Mouse (Mus musculus) heart, embryonic 12.5 days (tissue): ENCODE measurements at regions not wholly inside any gene's neighbourhood (a gene's known extent, or its start where the extent isn't known, plus 50 kb on each side); places are given as distances from the start of the nearest gene placed in this dataset.

Experiments
- ATAC-seq: fragments of 200-750 bp; cut with Nextera tagmentation; 2 replicates; pipeline ENCODE4 v1.8.0; 2017; ENCODE audit warnings: moderate TSS enrichment, moderate library complexity; ENCODE audit not compliant: insufficient number of reproducible peaks, low FRiP score
- H3K27ac ChIP-seq: fragments of 300-500 bp; sonication (generic); 2 replicates; pipeline ENCODE4 v1.5.1; 2016; ENCODE audit warnings: mild to moderate bottlenecking, moderate library complexity; ENCODE audit not compliant: poor library complexity, severe bottlenecking
- H3K27me3 ChIP-seq: fragments of 300-500 bp; sonication (generic); replicated peaks from 2 replicates; pipeline ENCODE4 v1.6.1; 2016; ENCODE audit warnings: mild to moderate bottlenecking, moderate library complexity
- H3K36me3 ChIP-seq: fragments of 300-500 bp; sonication (generic); 2 replicates; pipeline ENCODE4 v1.6.1; 2016; ENCODE audit warnings: mild to moderate bottlenecking, moderate library complexity
- H3K4me1 ChIP-seq: fragments of 300-500 bp; sonication (generic); replicated peaks from 2 replicates; pipeline ENCODE4 v1.6.1; 2016; ENCODE audit warnings: mild to moderate bottlenecking
- H3K4me2 ChIP-seq: fragments of 300-500 bp; sonication (generic); 2 replicates; pipeline ENCODE4 v1.6.1; 2016; ENCODE audit warnings: mild to moderate bottlenecking, moderate library complexity
- H3K4me3 ChIP-seq: fragments of 300-500 bp; sonication (generic); 2 replicates; pipeline ENCODE4 v1.5.1; 2016; ENCODE audit warnings: mild to moderate bottlenecking
- H3K9ac ChIP-seq: fragments of 300-500 bp; sonication (generic); 2 replicates; pipeline ENCODE4 v1.6.1; 2016; ENCODE audit warnings: mild to moderate bottlenecking, moderate library complexity
- H3K9me3 ChIP-seq: fragments of 300-500 bp; sonication (generic); replicated peaks from 2 replicates; pipeline ENCODE4 v1.6.1; 2016; ENCODE audit warnings: mild to moderate bottlenecking, moderate library complexity
- WGBS: fragments of 180-500 bp; shearing (Covaris S2); methylation state at CpG from one replicate; pipeline ENCODE4 v1.1.7; 2016; 5-methylcytosine and 5-hydroxymethylcytosine counted together

- WGBS = 75% methylated on average over 2 of the region's 2 CpGs
- Histone ChIP-seq H3K9ac (no peak overlapping the region), H3K9me3 (no peaks in the 10 kb centered on the region), H3K4me1 (no peaks in the 10 kb centered on the region), H3K4me3 (no peak overlapping the region), H3K27me3 (no peaks in the 10 kb centered on the region), H3K4me2 (no peak overlapping the region), H3K27ac (no peak overlapping the region), H3K36me3 (no peaks in the 10 kb centered on the region)
- no peak for ATAC-seq
Observed at GRCm38 (mm10) chr14:74392419-74392818, 248.2 kb upstream of the Htr2a start.

DNA sequence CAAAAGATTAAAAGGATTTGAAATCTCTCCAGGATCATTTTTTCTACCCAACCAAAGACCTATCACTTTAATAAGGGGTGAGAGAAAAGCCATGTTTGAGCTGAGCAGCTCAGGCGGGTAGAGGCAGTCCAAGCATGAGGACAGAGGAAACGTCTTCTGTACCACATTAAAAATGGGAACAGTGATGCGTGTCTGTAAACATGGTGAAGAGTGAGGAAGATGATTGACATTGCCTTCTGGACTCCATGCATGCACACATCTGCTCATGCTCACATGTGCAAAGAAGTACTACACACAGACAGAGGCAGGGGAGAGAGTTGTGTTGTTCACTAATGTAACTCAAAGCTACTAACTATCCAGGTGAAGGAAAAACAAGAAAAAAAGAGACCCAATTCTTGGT, 243.4 kb upstream of the Htr2a start:
- Histone ChIP-seq H3K36me3 (no peaks in the 10 kb centered on the region), H3K27me3 (no peaks in the 10 kb centered on the region), H3K27ac (no peak overlapping the region), H3K4me3 (no peak overlapping the region), H3K4me2 (no peak overlapping the region), H3K9me3 (no peaks in the 10 kb centered on the region), H3K4me1 (no peaks in the 10 kb centered on the region), H3K9ac (no peak overlapping the region)
- WGBS = 72% methylated on average over 3 of the region's 3 CpGs
- no peak for ATAC-seq

GRCm38 (mm10) chr14:74409441-74409840, 231.2 kb upstream of the Htr2a start:
- 50% methylated on average over 1 of the region's 1 CpGs for WGBS
- H3K4me1 ChIP-seq = no peaks in the 10 kb centered on the region

GRCm38 (mm10) chr14:74428226-74428625, 212.4 kb upstream of the Htr2a start:
- Histone ChIP-seq H3K4me3 (no peak overlapping the region), H3K4me2 (no peak overlapping the region), H3K9me3 (no peaks in the 10 kb centered on the region), H3K9ac (no peak overlapping the region), H3K36me3 (no peaks in the 10 kb centered on the region), H3K27me3 (no peaks in the 10 kb centered on the region), H3K4me1 (no peaks in the 10 kb centered on the region), H3K27ac (no peak overlapping the region)
- 78% methylated on average over 3 of the region's 3 CpGs for WGBS
- ATAC-seq = no peak

More at GRCm38 (mm10) chr14:74409441-74409840, 231.2 kb upstream of the Htr2a start:
- Histone ChIP-seq H3K36me3 (no peaks in the 10 kb centered on the region), H3K27me3 (no peaks in the 10 kb centered on the region), H3K27ac (no peak overlapping the region), H3K4me3 (no peak overlapping the region), H3K4me2 (no peak overlapping the region), H3K9ac (no peak overlapping the region), H3K9me3 (no peaks in the 10 kb centered on the region)
- no peak for ATAC-seq

DNA sequence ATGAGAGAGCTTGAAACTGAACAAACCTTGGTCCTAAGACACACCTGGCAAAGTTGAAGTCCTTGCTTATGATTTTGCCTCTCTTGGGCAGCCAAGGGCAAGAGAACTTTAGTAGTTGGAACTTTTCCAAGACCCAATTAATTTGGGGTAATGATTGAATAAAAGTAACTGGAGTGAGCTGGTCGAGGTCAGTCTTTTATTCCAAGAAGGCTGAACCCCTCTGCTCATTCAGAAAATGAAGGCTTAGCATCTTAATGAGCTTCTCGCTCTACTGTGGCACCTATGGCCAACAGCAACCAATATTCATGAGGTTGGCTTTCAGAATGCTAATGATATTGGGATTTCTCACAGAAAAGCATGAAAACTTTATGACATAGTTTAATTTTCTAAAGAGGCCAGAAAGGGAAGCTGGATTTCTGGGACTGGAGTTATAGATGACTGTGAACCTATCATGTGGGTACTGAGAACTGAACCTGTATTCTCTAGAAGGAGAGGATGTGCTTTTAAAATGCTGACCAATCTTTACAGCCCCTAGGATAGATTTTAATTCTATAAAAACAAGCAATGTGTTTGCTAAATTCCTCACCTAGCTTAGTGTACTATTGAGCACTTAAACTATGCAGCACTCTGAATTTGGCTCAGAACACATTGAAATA, 176.5 kb upstream of the Htr2a start:
- 63% methylated on average over 2 of the region's 2 CpGs for WGBS
- no peak overlapping the region for H3K27ac ChIP-seq
- H3K9me3 ChIP-seq = peaks cover 3% of the 10 kb centered on the region; the same call in 1 of the 2 replicates
- no peak overlapping the region for H3K9ac ChIP-seq
- no peak overlapping the region for H3K4me3 ChIP-seq
- H3K36me3 ChIP-seq = no peaks in the 10 kb centered on the region
- H3K4me2 ChIP-seq = no peak overlapping the region
- ATAC-seq = no peak
- no peaks in the 10 kb centered on the region for H3K4me1 ChIP-seq
- no peaks in the 10 kb centered on the region for H3K27me3 ChIP-seq

DNA sequence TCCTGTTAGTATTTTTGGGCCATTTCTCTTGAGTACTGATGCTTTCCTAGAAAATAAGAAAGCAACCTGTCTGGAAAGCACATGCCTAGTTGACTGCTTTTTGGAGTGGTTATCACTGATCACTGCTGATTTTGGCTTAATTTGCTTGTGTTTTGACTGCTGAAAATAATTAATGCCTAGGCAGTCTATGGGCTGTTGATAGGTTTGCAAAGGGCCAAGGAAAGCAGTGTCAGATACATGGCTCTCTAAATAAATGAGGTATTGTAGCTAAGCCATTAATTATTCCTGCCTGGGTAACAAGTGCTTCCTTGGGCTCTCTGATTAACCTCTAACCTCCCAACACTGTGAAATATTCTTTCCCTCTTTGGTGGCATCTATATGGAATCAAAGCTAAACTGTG, 145.1 kb upstream of the Htr2a start:
- H3K36me3 ChIP-seq = no peaks in the 10 kb centered on the region
- no peaks in the 10 kb centered on the region for H3K27me3 ChIP-seq
- no peaks in the 10 kb centered on the region for H3K9me3 ChIP-seq
- H3K4me2 ChIP-seq = no peak overlapping the region
- no peak overlapping the region for H3K27ac ChIP-seq
- no peak overlapping the region for H3K4me3 ChIP-seq
- no peak overlapping the region for H3K9ac ChIP-seq
- ATAC-seq = no peak
- no peaks in the 10 kb centered on the region for H3K4me1 ChIP-seq

DNA sequence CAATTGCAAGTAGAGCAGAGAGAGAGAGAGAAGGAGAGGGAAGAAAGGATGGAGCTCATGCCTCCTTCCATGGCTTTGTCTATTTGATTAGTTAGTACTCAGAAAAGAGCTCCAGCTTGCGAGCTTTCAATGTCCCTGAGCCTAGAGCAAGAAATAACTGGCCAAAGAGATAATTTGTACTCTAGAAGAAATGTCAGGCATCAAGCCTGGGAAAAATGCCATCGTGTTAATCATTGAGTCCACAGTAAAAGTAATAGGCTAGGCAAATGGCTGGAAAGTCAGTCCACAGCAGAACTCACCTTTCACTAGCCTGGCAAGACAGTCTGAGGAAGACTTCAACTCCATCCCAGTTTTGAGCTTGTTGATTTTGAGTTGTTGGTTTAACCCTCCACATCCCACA, 129.1 kb upstream of the Htr2a start:
- Histone ChIP-seq H3K4me1 (no peaks in the 10 kb centered on the region), H3K27ac (no peak overlapping the region), H3K9ac (no peak overlapping the region), H3K4me2 (no peak overlapping the region), H3K36me3 (no peaks in the 10 kb centered on the region), H3K9me3 (no peaks in the 10 kb centered on the region), H3K4me3 (no peak overlapping the region), H3K27me3 (no peaks in the 10 kb centered on the region)
- ATAC-seq = no peak
- 72% methylated on average over 2 of the region's 2 CpGs for WGBS

GRCm38 (mm10) chr14:74516451-74516850, 124.2 kb upstream of the Htr2a start:
- Histone ChIP-seq H3K27me3 (no peaks in the 10 kb centered on the region), H3K9me3 (no peaks in the 10 kb centered on the region), H3K4me3 (no peak overlapping the region), H3K4me1 (no peaks in the 10 kb centered on the region), H3K4me2 (no peak overlapping the region), H3K27ac (no peak overlapping the region), H3K36me3 (no peaks in the 10 kb centered on the region), H3K9ac (no peak overlapping the region)
- no peak for ATAC-seq
- 77% methylated on average over 3 of the region's 3 CpGs for WGBS

- no peaks in the 10 kb centered on the region for H3K9me3 ChIP-seq
- whole genome bisulfite sequencing = 68% methylated on average over 6 of the region's 6 CpGs
Observed at GRCm38 (mm10) chr14:74519531-74519930, 121.1 kb upstream of the Htr2a start.

DNA sequence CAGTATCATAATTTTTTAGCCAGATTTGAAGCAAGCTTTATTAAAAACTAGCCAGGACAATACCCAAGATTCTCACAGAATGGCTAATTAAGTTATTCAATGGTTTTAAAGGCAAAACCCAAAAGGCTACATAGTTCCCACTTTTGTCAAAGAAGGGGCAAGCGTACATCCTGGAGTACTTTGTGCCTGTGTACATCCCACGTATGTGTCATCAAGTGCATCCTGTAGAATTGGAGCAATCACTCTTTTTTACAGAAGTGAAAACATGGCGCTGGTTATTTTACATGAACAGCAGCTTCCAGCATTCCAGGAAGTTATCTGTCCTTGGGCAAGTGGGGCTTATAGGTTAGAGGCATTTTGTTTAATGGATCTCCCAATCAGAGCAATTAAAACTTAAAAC, 119.0 kb upstream of the Htr2a start:
- 79% methylated on average over 3 of the region's 3 CpGs for WGBS
- no peak for ATAC-seq
- H3K27me3 ChIP-seq = no peaks in the 10 kb centered on the region
- no peak overlapping the region for H3K4me3 ChIP-seq
- no peak overlapping the region for H3K9ac ChIP-seq
- no peak overlapping the region for H3K27ac ChIP-seq
- no peaks in the 10 kb centered on the region for H3K36me3 ChIP-seq
- H3K4me2 ChIP-seq = no peak overlapping the region
- H3K9me3 ChIP-seq = no peaks in the 10 kb centered on the region
- no peaks in the 10 kb centered on the region for H3K4me1 ChIP-seq

More at GRCm38 (mm10) chr14:74519531-74519930, 121.1 kb upstream of the Htr2a start:
- Histone ChIP-seq H3K27me3 (no peaks in the 10 kb centered on the region), H3K36me3 (no peaks in the 10 kb centered on the region), H3K4me2 (no peak overlapping the region), H3K4me3 (no peak overlapping the region), H3K4me1 (no peaks in the 10 kb centered on the region), H3K27ac (no peak overlapping the region), H3K9ac (no peak overlapping the region)
- ATAC-seq = no peak

- Histone ChIP-seq H3K4me3 (no peak overlapping the region), H3K4me1 (no peaks in the 10 kb centered on the region), H3K27ac (no peak overlapping the region), H3K4me2 (no peak overlapping the region), H3K9ac (no peak overlapping the region), H3K27me3 (no peaks in the 10 kb centered on the region), H3K9me3 (no peaks in the 10 kb centered on the region), H3K36me3 (no peaks in the 10 kb centered on the region)
- WGBS = 65% methylated on average over 4 of the region's 4 CpGs
- no peak for ATAC-seq
Observed at GRCm38 (mm10) chr14:74527246-74527645, 113.4 kb upstream of the Htr2a start.

DNA sequence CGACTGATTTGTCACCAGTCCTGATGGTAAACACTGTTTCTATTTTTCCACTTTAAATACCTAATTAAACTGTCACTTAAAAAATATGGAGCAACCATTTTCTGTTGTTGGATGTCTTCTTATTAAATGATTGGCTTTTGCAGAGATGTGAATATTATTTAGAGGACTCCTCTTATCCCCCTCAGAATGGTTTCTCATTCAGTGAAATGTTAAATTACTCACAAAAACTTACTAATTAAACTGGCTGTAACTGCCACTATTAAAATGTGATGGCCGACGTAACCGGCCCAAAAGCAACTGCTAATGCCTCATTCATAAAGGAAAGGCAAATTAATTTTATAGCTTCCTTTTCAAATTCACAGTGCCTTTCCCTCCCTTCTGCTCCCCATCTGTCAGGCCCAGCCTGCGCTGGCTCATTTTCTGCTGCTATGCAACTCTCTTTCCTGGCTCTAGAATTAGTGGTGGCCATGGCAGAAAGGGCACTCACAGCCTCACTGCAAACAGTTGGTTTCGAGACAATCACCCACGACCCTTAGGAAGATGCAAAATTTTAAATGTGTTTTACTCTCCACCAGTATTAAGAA, 111.2 kb upstream of the Htr2a start:
- Histone ChIP-seq H3K9me3 (no peaks in the 10 kb centered on the region), H3K27me3 (no peaks in the 10 kb centered on the region), H3K4me3 (no peak overlapping the region), H3K36me3 (no peaks in the 10 kb centered on the region), H3K9ac (no peak overlapping the region), H3K27ac (no peak overlapping the region), H3K4me1 (no peaks in the 10 kb centered on the region), H3K4me2 (no peak overlapping the region)
- ATAC-seq = no peak
- 86% methylated on average over 7 of the region's 7 CpGs for WGBS
